Mouse (Mus musculus) mesoderm, embryonic 11.5 days (tissue): ENCODE measurements around the gene Actrt3.

Experiments used
- DNase-seq: peaks from one replicate; pipeline ENCODE4 v3.0.0-alpha.2; 2012; ENCODE audit warnings: low read depth, low spot score

Gene Actrt3

DNA sequence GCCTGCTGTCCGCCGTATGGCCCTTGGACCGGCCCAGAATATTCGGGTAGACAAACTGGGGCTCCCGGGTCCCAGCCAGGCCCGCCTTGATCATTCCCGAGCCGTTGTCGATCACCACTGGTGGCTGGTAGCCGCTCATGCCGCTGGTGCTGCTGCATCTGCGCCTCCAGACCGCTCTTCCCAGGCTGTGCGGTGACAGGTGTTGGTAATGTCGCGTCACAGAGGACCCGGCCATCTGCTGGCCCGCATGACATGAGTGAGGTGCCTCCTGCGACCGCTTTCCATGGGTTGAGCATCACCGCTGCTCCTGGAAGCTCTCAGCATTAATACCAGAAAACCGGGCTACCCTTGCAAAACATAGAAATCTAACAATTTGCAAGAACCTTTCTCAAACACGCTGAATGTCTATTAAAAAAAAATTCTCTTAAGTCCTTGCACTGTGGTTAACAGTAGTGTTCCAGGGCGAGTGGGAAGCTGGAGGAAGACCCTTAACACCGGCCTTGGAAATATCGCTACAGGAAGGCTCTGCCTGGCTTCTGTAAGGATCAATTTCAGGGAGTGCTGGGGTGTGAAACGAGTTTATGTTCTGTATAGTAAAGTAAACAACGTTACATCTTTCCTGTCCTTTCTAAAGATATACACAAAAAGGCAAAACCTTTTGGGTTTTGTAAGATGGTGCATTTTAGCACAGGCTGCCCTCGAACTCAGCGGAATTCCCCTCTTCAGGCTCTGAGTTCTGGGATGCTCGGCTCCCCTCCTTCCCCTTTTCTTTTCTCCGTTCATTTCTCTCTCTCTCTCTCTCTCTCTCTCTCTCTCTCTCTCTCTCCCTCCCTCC lies at the start of gene Actrt3:
Gene Actrt3 (minus strand): TSS at position 229 of the 835 bp plus-strand sequence.
- peak; percentile 68 for DNase-seq

GRCm38 (mm10) chr3:30648466-30648865 lies 48.7 kb upstream of the Actrt3 start:
- DNase-seq: no peak

- DNase-seq: peak; percentile 80
Measured at GRCm38 (mm10) chr3:30647440-30648090, 47.8 kb upstream of the Actrt3 start, which contains the start of gene Lrrc34. Gene Lrrc34 (minus strand): TSS chr3:30647869.

DNA sequence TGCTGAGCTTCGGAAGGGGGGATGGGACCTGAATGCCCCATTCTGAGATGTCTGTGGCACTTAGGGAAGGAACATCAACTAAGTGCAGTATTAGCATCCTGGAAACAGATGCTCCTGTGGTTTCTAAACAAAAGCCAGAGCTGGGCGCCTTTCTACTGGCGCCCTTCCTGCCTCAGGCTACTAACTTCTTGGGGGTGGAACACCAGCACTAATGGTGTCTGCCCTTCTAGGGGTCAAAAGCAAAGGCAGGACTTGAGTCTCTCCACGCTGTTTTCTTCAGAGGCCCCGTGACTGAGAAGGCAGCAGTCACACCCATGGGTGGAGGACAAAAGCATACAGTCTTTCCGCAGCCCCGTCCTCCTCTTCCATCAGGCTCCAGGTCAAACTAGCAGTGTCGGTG lies 47.0 kb upstream of the Actrt3 start:
- no peak for DNase-seq

DNA sequence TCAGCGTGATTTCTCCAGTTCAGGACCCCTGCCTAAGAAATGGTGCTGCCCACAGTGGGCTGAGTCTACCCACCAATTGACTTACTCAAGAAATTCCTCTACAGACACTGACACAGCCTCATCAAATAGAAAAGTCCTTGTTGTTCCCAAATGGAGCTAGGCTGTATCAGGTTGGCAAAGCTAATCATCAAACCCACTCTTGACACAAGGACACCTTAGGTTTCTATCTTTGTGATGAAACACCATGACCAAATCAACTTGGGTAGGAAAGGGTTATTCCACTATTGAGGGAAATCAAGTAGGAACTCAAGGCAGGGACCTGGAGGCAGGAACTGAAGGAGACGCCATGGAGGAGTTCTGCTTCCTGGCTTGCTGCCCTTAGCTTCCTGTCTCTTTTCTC lies 44.5 kb upstream of the Actrt3 start, which contains the start of gene Lrriq4:
Gene Lrriq4 (plus strand): TSS at position 301 of the 400 bp plus-strand sequence.
- no peak for DNase-seq

DNA sequence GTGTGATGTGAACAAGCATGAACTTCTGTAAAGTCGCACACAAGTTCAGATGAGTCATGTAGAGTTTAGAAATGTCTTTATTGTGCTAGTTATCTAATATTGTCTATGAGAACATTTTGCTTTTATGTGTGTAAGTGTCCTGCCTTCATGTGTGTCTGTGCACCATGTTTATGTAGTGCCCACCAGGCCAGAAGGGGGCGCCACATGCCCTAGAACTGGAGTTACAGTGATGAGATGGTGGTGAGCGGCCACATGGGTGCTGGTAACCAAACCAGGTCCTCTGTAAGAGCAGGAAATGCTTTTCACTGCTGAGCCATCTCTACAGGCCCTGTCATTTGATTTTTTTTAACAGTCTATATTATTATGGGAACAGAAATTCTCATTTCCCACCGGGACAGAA lies 35.9 kb upstream of the Actrt3 start:
- no peak for DNase-seq

DNA sequence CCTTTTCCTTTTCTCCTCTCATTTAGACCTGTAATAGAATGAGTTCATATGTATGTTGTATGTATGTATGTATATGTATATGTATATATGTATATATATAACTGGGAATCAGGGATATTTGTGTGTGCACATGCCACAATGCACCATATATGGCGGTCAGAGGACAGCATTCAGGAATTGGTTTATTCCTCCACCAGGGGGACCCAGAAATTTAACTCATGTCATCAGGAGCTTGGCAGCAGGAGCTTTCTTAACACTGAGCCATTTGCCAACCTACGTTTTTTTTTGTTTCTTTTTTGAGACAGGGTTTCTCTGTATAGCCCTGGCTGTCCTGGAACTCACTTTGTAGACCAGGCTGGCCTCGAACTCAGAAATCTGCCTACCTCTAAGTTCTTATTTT lies 33.9 kb upstream of the Actrt3 start:
- no peak for DNase-seq

DNA sequence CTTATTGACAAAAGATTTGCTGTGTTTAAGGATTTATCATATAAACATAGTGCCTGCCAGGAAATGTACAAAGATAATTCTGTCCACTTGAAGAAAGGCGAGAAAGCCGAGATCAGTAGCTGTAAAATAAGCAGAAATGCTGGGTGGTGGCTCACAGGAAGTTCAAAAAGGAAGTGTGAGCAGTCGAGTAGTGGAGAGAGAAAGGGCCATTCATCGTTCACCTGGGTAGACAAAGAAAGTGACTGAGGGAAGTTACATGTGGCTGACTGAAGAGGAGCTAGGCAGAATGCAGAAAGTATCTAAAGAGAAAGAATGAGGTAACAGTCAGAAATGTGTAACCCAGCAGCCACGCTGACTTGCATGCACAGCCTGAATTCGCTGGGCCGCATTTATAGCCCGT lies 20.4 kb upstream of the Actrt3 start:
- DNase-seq: no peak

GRCm38 (mm10) chr3:30610930-30611329 lies 11.2 kb upstream of the Actrt3 start:
- DNase-seq: no peak

DNA sequence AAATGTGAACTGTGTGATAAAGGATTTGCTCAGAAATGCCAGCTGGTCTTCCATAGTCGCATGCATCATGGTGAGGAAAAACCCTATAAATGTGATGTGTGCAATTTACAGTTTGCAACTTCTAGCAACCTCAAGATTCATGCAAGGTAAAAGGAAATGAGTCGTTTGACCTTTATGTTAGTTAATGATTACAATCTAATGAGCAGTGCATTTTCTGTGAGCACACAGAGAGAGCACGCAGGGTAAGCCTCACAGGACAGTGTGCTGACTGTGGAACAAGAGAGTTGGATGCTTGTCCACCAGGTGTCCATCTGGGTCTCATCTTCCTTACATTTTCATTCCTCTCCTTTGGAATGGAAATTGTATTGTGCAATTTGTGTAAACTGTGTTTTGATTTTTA lies 9.3 kb upstream of the Actrt3 start:
- no peak for DNase-seq

DNA sequence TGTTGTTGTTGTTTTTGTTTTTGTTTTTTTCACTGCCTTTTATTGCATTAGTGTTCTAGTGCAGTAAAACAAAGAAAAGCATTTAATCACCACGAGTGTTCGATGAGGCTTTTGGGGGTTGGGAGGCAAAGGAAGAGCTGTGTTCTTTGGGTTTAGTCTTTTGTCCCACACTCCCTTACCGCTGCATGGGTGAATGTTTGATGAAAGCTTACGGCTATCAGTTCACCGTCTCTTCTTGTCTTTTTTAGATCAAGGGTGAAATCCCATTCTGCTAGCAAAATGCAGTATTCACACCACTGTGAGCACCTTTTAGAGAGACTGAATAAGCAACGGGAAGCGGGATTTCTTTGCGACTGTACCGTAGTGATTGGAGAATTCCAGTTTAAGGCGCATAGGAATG lies 3.5 kb upstream of the Actrt3 start:
- no peak for DNase-seq

- DNase-seq: peak; percentile 81
Measured at GRCm38 (mm10) chr3:30602740-30603098, 3.0 kb upstream of the Actrt3 start.

- DNase-seq: peak; percentile 97
Measured at GRCm38 (mm10) chr3:30602065-30602739, 2.5 kb upstream of the Actrt3 start, which contains the start of gene Mynn. Gene Mynn (plus strand): TSS chr3:30602065.

DNA sequence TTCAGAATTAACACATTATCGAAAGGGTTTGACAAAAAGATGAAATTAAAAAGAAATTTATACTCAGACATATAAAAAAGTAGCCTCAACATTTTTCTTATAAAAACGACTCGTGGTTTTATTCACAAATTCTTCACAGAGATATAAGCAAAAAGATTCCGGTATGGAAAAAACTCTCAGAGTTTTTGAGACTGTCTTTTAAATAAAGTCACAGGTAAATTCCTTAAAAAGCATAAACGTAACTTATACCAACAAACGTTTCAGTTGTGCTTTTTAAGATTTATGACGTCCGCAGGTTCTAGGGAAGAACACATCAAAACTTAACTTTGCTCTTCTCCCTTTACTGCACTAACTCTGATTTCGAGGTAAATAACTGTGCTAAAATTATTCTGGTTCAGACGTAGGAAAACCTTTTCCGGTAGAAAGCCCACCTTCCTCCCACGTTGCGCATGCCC lies 1.9 kb upstream of the Actrt3 start:
- DNase-seq: no peak

- peak; percentile 90 for DNase-seq
Measured at GRCm38 (mm10) chr3:30601175-30601574, 1.4 kb upstream of the Actrt3 start.

GRCm38 (mm10) chr3:30600717-30601116 lies 978 bp upstream of the Actrt3 start:
- peak; percentile 49 for DNase-seq

DNA sequence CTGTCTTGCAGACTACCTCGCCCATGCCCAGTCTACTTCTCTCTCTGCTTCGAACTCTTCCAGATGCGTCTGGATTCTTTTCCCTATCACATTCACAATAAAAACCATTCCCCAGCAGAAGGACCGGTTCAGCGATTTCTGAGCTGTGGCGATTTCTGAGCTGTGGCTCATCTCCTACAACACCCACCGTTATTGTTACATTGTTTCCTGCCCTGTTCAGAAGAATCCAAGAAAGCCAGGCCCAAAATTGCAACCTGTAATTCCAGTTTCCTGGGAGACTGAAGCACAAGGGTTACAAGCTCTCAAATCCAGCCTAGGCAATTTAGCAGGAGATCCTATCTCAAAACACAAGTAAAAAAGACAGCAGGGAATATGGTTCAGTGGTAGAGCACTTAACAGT lies 2.5 kb downstream of the Actrt3 start:
- DNase-seq: no peak

DNA sequence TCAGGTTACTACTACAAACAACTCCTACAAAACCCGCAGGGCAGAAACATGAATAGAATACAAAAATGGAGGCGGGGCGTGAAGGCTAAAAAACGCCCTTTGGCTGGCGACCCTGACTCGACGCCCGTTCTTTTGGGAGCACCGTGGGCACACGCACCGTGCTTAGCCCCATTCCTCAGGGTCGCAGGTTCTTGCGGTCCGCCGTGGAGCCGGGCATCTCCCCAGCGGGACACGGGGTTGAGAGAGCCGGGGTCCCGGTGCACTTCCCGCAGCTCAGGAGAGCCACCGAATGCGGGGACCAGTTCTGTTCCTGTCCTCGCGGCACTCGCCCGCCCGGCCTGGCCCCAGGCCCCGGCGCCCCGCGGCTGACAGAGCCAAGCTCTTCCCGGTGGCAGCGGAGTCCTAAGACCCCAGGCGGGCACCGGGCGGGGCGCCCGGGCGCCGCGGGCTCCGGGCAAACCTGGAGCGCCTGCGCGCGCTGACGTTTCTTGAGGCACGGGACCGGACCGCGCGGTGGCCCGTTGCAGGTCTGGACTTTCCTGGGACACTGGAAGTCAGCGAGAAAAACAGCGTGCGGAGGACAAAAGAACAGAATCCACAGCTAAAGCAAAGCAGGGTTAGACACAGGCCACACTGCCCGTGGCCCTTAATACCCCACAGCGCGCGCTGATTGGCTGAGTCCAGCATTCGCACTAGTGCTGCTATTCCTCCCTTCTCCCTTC lies 4.5 kb downstream of the Actrt3 start:
- DNase-seq: peak; percentile 50

GRCm38 (mm10) chr3:30593719-30594485 lies 5.8 kb downstream of the Actrt3 start:
- peak; percentile 36 for DNase-seq

DNA sequence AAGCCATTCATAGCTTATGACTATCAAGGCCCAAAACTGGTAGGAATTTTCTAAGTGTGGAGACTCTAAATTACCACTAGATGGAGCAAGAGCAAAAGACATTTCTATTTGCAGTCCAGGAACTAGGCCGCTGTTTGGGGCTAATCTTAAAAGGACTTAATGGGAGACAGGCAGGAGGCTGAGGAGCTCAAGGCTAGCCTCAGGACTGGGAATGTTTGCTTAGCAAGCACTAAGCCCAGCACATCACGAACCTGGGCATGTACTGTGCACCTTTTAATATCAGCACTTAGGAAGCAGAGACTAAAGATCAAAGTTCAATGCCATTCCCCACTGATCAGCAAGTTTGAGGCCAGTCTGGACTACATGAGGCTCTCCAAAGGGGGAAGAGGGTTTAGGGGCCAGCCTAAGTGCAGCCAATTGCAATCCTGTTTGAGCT lies 7.3 kb downstream of the Actrt3 start:
- peak; percentile 70 for DNase-seq

DNA sequence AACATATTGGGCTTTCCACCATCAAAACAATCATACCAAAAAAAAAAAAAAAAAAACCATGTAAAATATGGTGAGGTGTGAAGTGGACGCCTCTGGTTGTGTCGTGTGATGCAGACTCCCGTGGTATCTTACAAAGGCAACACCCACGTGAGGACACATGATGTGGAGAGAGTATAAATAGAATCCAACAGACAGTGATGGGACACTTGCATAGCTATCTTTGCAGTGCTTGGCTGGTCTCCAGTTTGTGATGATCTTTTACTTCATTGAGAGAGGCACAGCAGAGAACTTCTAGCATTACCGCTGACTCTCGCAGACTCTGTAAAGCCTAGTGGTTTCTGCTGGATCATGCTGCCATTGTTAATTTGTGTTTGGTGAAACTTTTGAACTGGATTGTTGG lies 10.9 kb downstream of the Actrt3 start:
- DNase-seq: no peak
